Mouse (Mus musculus) hindbrain, postnatal 0 days (tissue): ENCODE measurements at regions not wholly inside any gene's neighbourhood (a gene's known extent, or its start where the extent isn't known, plus 50 kb on each side); places are given as distances from the start of the nearest gene placed in this dataset.

Source experiments
- ATAC-seq: fragments of 200-750 bp; cut with Nextera tagmentation; 2 replicates; pipeline ENCODE4 v1.8.0; 2017; ENCODE audit warnings: mild to moderate bottlenecking, moderate TSS enrichment, moderate library complexity
- DNase-seq: peaks from one replicate; pipeline ENCODE4 v3.0.0-alpha.2; 2015; ENCODE audit warnings: low spot score
- H3K27ac ChIP-seq: fragments of 300-500 bp; sonication (generic); 2 replicates; pipeline ENCODE4 v1.5.1; 2014; ENCODE audit warnings: mild to moderate bottlenecking
- H3K27me3 ChIP-seq: fragments of 300-500 bp; sonication (generic); 2 replicates; pipeline ENCODE4 v1.6.1; 2014; ENCODE audit warnings: low read length, mixed read lengths; ENCODE audit not compliant: insufficient read depth
- H3K36me3 ChIP-seq: fragments of 300-500 bp; sonication (generic); 2 replicates; pipeline ENCODE4 v1.6.1; 2014; ENCODE audit warnings: low read length, mixed read lengths; ENCODE audit not compliant: insufficient read depth
- H3K4me1 ChIP-seq: fragments of 300-500 bp; sonication (generic); 2 replicates; pipeline ENCODE4 v1.6.1; 2014; ENCODE audit warnings: antibody characterized with exemption, low read length, mixed read lengths; ENCODE audit not compliant: insufficient read depth
- H3K4me2 ChIP-seq: fragments of 300-500 bp; sonication (generic); 2 replicates; pipeline ENCODE4 v1.6.1; 2014; ENCODE audit warnings: low read depth, mild to moderate bottlenecking, low read length, moderate library complexity, mixed read lengths
- H3K4me3 ChIP-seq: fragments of 300-500 bp; sonication (generic); 2 replicates; pipeline ENCODE4 v1.5.1; 2014; ENCODE audit warnings: low read length
- H3K9ac ChIP-seq: fragments of 300-500 bp; sonication (generic); replicated peaks from 2 replicates; pipeline ENCODE4 v1.6.1; 2014; ENCODE audit warnings: mild to moderate bottlenecking, low read length, moderate library complexity, mixed read lengths
- H3K9me3 ChIP-seq: fragments of 300-500 bp; sonication (generic); 2 replicates; pipeline ENCODE4 v1.6.1; 2016; ENCODE audit warnings: low read length, mixed read lengths
- CTCF ChIP-seq: IDR thresholded peaks from 2 replicates; pipeline ENCODE4 v1.5.1; 2016; ENCODE audit warnings: antibody characterized with exemption, control low read depth, low read depth
- WGBS: fragments of 180-500 bp; shearing (Covaris S2); extraction: QIAGEN DNeasy Blood & Tissue Kit; methylation state at CpG from one replicate; pipeline ENCODE4 v1.1.7; 2014; 5-methylcytosine and 5-hydroxymethylcytosine counted together

DNA sequence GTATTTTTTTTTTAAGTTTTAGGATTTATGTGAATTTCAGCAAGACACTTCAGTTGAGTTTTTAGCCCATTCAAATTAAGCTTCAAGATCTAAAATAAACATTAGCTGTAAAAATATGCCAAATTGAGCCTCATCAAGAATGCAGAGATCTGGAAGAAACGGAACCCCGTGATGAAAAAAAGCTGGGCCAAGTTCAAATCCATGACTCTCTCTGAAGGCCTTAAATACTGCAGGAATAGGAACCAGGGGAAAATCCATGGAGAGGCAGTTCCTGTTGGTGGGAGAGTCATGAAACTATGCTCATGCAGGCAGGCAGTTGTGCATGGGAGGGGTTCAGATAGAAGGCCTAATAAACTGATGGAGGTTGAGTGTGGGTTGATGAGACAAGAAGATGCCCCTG, 430.9 kb downstream of the Nbas start:
- no peak overlapping the region for H3K4me3 ChIP-seq
- 80% methylated on average over 2 of the region's 2 CpGs for WGBS
- no peaks in the 10 kb centered on the region for H3K4me1 ChIP-seq
- DNase-seq (no peak), ATAC-seq (no peak)
- no peaks in the 10 kb centered on the region for H3K27me3 ChIP-seq
- H3K9ac ChIP-seq, result no peak overlapping the region
- no peaks in the 10 kb centered on the region for H3K36me3 ChIP-seq
- H3K4me2 ChIP-seq, result no peak overlapping the region
- no peak overlapping the region for H3K27ac ChIP-seq
- no peak for TF ChIP-seq CTCF
- H3K9me3 ChIP-seq, result no peaks in the 10 kb centered on the region

DNA sequence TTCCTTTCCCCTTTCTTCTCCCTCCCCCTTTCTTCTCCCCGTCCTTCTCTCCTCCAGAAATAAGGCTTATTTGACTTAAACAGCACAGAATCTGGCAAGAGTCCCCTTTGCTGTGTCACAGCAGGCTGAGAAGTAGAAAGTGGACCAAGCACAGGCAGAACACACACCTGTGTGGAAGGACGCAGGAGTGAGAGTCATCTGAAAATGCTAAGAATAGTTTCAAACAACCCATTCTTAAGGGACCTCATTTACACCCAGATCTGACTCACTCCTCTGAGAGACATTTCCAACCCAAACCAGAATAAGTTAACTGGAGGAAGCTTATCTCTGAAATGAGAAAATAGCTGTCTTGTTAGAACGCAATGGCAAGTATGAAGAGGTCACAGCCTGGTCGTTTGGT, 429.9 kb downstream of the Nbas start:
- no peaks in the 10 kb centered on the region for H3K4me1 ChIP-seq
- no peaks in the 10 kb centered on the region for H3K36me3 ChIP-seq
- no peak overlapping the region for H3K9ac ChIP-seq
- H3K27ac ChIP-seq, result no peak overlapping the region
- TF ChIP-seq CTCF, result no peak
- ATAC-seq (no peak), DNase-seq (no peak)
- H3K27me3 ChIP-seq, result no peaks in the 10 kb centered on the region
- no peak overlapping the region for H3K4me3 ChIP-seq
- WGBS, result 73% methylated on average over 4 of the region's 4 CpGs
- H3K4me2 ChIP-seq, result no peak overlapping the region
- no peaks in the 10 kb centered on the region for H3K9me3 ChIP-seq

DNA sequence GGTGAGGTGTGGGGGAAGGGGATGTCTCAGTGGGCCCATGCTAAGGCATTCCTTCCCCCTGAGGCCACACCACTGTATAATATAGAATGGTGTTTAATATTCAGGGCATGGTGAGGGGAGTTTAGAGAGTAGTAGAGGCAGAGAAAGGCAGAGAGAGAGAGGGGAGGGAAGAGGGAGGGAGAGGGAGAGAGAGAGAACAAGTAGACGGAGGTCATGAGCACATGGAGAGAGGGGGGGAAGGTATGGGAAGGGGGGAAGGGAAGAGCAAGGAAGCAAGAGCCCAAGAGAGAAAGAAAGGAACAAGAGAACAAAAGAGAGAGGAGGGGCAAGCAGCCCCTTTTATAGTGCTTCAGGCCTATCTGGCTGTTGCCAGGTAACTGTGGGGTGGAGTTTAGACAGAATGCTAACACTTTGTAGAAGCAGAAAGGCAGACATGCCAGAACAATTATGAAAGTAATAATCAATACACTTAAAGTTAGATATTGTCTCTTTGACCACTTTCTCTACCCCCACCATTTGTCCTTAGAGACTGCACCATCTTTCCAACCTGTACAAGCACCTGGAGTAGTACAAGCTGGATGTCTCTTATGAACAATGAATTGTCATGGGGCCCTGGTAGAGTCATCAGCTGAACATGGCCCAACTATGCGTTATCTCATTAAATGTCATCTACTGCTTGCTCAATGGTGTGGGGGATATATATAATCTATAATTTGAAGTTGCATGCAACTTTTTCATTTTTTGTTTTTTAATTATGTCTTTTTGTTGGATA, 422.6 kb downstream of the Nbas start:
- Histone ChIP-seq H3K4me1 (no peaks in the 10 kb centered on the region), H3K4me2 (no peak overlapping the region), H3K9me3 (no peaks in the 10 kb centered on the region), H3K9ac (no peak overlapping the region), H3K4me3 (no peak overlapping the region), H3K27me3 (no peaks in the 10 kb centered on the region), H3K36me3 (no peaks in the 10 kb centered on the region), H3K27ac (no peak overlapping the region)
- DNase-seq (no peak), ATAC-seq (no peak)
- WGBS, result 54% methylated on average over 2 of the region's 2 CpGs
- no peak for TF ChIP-seq CTCF

DNA sequence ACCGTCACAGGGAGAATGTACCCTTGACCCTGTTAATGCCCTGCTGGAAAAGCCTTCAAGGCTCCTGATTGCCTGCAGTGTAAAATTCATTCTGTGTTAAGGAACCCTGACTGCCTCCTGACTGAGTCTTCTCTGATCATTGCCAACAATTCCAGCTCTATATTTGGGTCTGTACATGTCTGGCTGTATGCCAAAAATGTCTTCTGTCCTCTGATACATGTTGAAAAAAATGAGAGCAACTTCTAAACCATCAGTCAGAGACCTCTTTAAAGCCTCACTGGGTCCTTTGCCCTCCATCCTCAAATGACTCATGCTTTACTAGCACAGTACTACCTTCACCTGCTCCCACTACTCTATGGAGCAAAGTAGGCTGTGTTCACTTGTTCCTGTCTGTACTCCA, 408.3 kb downstream of the Nbas start:
- DNase-seq (peak; percentile 50), ATAC-seq (0 out of 2 replicates have a peak, but pooled peaks have one; percentile 35)
- H3K27ac ChIP-seq, result no peak overlapping the region
- no peak overlapping the region for H3K9ac ChIP-seq
- H3K4me1 ChIP-seq, result no peaks in the 10 kb centered on the region
- H3K4me3 ChIP-seq, result no peak overlapping the region
- no peaks in the 10 kb centered on the region for H3K9me3 ChIP-seq
- WGBS, result 30% methylated on average over 1 of the region's 1 CpGs
- H3K4me2 ChIP-seq, result no peak overlapping the region
- no peak for TF ChIP-seq CTCF
- H3K36me3 ChIP-seq, result no peaks in the 10 kb centered on the region
- no peaks in the 10 kb centered on the region for H3K27me3 ChIP-seq

DNA sequence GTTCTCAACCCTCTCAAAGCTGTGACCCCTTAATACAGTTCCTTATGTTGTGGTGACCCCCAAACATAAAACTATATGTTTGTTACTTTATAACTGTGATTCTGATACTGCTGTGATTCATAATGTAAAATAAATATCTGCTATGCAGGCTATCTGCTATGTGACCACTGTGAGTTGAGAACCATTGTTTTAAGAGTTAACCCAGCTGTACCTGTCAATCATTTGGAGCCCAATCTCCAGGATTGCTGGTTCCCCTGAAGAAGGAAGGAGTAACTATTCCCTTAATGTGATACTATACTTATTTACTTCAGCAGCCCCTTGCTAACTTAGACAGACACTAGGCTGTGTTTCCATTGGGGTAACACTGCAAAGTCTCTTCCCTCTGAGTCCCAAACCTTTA, 400.5 kb downstream of the Nbas start:
- no peak overlapping the region for H3K27ac ChIP-seq
- no peaks in the 10 kb centered on the region for H3K27me3 ChIP-seq
- no peak overlapping the region for H3K9ac ChIP-seq
- no peak overlapping the region for H3K4me3 ChIP-seq
- no peaks in the 10 kb centered on the region for H3K36me3 ChIP-seq
- no peak for ATAC-seq
- H3K4me1 ChIP-seq, result no peaks in the 10 kb centered on the region
- H3K9me3 ChIP-seq, result no peaks in the 10 kb centered on the region
- DNase-seq, result no peak
- TF ChIP-seq CTCF, result no peak
- no peak overlapping the region for H3K4me2 ChIP-seq

DNA sequence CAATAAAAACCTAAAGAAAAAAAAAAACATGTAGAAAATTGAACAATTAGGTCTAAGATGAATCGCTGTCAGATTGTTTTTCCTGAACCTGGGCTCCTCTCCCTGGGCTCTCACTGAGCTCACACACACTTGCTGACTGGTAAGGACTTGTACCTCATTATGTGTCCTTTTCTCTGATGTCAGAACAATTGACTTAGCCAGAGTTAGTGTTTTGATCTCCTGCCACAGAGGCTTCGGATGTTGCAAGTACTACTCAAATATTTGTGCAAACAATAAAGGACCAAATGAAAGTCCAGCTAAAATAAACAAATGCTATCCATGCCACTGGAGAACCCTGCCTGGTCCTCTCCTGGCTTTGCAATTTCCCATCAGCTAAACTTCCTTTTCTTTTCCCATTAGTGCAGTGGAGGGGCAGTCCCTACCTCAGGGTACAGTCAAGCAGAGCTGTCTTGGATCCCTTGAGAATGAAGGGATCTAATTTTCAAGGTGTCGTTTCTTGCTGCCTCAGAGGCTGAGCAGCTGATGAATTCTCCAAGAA, 399.6 kb downstream of the Nbas start:
- no peak overlapping the region for H3K27ac ChIP-seq
- no peaks in the 10 kb centered on the region for H3K4me1 ChIP-seq
- no peak overlapping the region for H3K4me2 ChIP-seq
- H3K36me3 ChIP-seq, result no peaks in the 10 kb centered on the region
- no peak for TF ChIP-seq CTCF
- 75% methylated on average over 3 of the region's 3 CpGs for WGBS
- ATAC-seq (no peak), DNase-seq (no peak)
- no peaks in the 10 kb centered on the region for H3K27me3 ChIP-seq
- no peak overlapping the region for H3K9ac ChIP-seq
- H3K9me3 ChIP-seq, result no peaks in the 10 kb centered on the region
- no peak overlapping the region for H3K4me3 ChIP-seq

DNA sequence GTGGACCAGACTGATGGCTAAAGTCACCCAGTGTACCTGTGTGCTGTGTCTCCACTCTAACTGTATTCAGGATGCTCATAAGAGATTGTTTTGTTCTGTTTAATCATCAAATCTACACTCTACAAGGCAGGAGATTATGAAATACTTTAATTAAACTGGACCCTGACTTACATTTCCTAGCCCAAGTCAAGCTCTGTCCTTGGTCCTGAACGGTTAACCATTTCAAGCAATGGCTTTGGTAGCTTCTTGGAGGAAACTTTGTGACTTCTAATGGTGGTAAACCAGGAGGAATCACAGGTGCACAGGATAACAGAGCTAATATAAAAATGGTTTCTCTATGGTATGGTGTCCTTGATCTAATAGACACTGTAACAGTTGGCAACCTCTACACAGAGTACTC, 370.4 kb downstream of the Nbas start:
- Histone ChIP-seq H3K27ac (no peak overlapping the region), H3K4me1 (no peaks in the 10 kb centered on the region), H3K36me3 (no peaks in the 10 kb centered on the region), H3K4me2 (no peak overlapping the region), H3K9ac (no peak overlapping the region), H3K4me3 (no peak overlapping the region), H3K27me3 (no peaks in the 10 kb centered on the region), H3K9me3 (no peaks in the 10 kb centered on the region)
- DNase-seq (no peak), ATAC-seq (no peak)
- 50% methylated on average over 1 of the region's 1 CpGs for WGBS
- TF ChIP-seq CTCF, result no peak
